Mouse (Mus musculus): ENCODE measurements around the gene Agpat2. TPM values are rescaled to one million over a fixed set of nuclear protein-coding genes. Genes with fewer than 3 reads are reported as not detected.
A peak's percentile ranks its signal among the peaks of the same experiment; 100 is the strongest.

Gene Agpat2
- polyA plus RNA-seq, 1 experiment from 2014 or later, result 79.9 TPM

DNA sequence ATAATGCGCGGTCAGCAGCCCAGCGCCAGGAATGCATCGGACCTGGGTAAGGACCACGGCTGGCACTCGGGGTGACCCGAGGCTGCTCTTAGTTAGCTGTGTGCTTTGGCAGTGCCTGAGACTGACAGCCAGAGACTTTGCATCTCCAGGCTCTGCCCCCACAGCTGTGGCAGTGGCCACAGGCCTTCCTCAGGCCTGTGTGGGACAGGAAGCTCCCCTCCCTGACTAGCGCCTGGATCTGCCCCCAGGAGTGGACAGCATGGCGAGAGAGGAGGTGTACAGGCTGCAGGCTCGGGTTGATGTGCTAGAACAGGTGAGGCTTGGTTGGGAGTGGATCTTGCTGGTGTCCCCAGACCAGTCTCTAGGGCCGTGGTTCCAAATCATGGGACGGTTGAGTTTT lies 12.8 kb downstream of the Agpat2 start:
- Histone ChIP-seq H3K27ac (no peak overlapping the region), H3K9ac (no peak overlapping the region), H3K9me3 (no peaks in the 10 kb centered on the region), H3K4me3 (replicated peaks) (no peak overlapping the region), H3K4me1 (replicated peaks) (peaks cover 14% of the 10 kb centered on the region), H3K4me2 (replicated peaks) (no peak overlapping the region), H3K27me3 (replicated peaks) (no peaks in the 10 kb centered on the region), H3K36me3 (peaks cover 13% of the 10 kb centered on the region)
- ATAC-seq, result no peak
- 84% methylated on average over 12 of the region's 12 CpGs for WGBS

- Histone ChIP-seq H3K4me2 (replicated peaks) (no peak overlapping the region), H3K36me3 (peaks cover 11% of the 10 kb centered on the region), H3K4me3 (replicated peaks) (no peak overlapping the region), H3K9ac (no peak overlapping the region), H3K27ac (no peak overlapping the region), H3K4me1 (replicated peaks) (peaks cover 17% of the 10 kb centered on the region), H3K27me3 (replicated peaks) (no peaks in the 10 kb centered on the region), H3K9me3 (no peaks in the 10 kb centered on the region)
- ATAC-seq, result no peak
- 85% methylated on average over 7 of the region's 7 CpGs for WGBS
Observed at GRCm38 (mm10) chr2:26590962-26591361, 13.3 kb downstream of the Agpat2 start.

DNA sequence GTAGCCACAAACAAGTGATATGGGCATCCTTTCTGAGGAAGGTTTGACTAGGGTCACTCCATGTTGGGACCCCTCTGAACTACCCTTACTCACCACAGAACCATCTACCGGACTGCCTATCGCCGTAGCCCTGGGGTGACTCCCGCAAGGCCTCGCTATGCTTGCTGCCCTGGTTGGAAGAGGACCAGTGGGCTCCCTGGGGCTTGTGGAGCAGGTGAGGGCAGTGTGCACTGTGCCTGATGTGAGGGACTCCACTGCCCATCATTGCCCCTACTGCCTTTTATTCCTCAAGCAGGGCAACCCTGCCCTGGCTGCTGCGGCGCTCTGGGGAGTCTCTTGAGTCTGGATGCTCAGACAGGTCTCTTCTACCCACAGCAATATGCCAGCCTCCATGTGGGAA lies 13.9 kb downstream of the Agpat2 start:
- Histone ChIP-seq H3K27me3 (replicated peaks) (no peaks in the 10 kb centered on the region), H3K4me3 (replicated peaks) (no peak overlapping the region), H3K27ac (no peak overlapping the region), H3K36me3 (peaks cover 9% of the 10 kb centered on the region), H3K4me1 (replicated peaks) (peaks cover 15% of the 10 kb centered on the region; the same call in 1 of the 2 replicates), H3K4me2 (replicated peaks) (0 out of 2 replicates have a peak overlapping the region, but pooled peaks have one; percentile 6), H3K9me3 (no peaks in the 10 kb centered on the region), H3K9ac (no peak overlapping the region)
- no peak for ATAC-seq
- 89% methylated on average over 7 of the region's 7 CpGs for WGBS

DNA sequence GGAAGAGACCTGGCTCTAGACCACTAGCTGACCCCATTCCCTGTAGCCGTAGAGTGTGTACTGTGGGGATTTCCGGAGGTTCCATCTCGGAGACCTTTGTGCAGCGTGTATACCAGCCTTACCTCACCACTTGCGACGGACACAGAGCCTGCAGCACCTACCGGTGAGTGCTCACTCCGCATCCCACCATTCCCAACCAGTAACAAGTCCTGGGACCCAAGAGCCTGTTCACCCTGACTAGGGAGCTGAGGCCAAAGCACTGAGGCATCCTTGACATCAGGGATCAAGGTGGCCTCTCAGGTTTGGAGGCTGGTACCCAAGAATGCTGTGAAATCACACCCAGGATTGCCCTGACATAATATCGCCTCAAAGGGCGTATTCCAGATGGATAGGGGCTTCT lies 14.9 kb downstream of the Agpat2 start:
- Histone ChIP-seq H3K4me1 (replicated peaks) (peaks cover 14% of the 10 kb centered on the region; the same call in 1 of the 2 replicates), H3K4me2 (replicated peaks) (0 out of 2 replicates have a peak overlapping the region, but pooled peaks have one; percentile 85), H3K36me3 (peaks cover 9% of the 10 kb centered on the region; the same call in 1 of the 2 replicates), H3K27ac (no peak overlapping the region), H3K9ac (no peak overlapping the region), H3K27me3 (replicated peaks) (no peaks in the 10 kb centered on the region), H3K9me3 (no peaks in the 10 kb centered on the region), H3K4me3 (replicated peaks) (peak overlapping the region; percentile 2; the same call in 1 of the 2 replicates)
- 85% methylated on average over 10 of the region's 10 CpGs for WGBS
- ATAC-seq, result no peak

GRCm38 (mm10) chr2:26588573-26588972 lies 15.6 kb downstream of the Agpat2 start:
- ATAC-seq, result no peak
- peaks cover 16% of the 10 kb centered on the region; the same call in 1 of the 2 replicates for H3K4me1 ChIP-seq (replicated peaks)
- H3K9ac ChIP-seq, result 0 out of 2 replicates have a peak overlapping the region, but pooled peaks have one; percentile 11
- peak overlapping the region; percentile 85 for H3K4me2 ChIP-seq (replicated peaks)
- no peaks in the 10 kb centered on the region for H3K9me3 ChIP-seq
- H3K36me3 ChIP-seq, result peaks cover 9% of the 10 kb centered on the region; the same call in 1 of the 2 replicates
- peak overlapping the region; percentile 6; the same call in 1 of the 2 replicates for H3K4me3 ChIP-seq (replicated peaks)
- no peaks in the 10 kb centered on the region for H3K27me3 ChIP-seq (replicated peaks)
- H3K27ac ChIP-seq, result no peak overlapping the region; the same call in 1 of the 2 replicates
- WGBS, result 39% methylated on average over 4 of the region's 4 CpGs

DNA sequence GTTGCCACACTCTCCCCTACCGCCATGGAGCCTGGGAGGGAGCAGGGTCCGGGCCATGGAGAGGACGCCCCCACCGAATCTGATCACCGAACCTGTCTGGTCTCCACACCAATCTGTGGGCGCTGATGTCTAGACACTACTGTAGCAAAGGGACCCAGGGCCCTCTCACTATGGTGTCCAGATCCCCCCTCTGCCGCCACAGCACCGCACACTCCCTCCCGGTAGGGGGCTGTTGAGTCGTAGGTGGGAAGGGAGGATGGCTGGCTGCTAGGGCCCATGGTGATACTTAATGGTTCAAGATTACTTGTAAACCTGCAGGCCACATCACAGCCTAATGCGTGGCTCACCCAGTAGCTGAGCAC lies 17.2 kb downstream of the Agpat2 start:
- ATAC-seq, result peak; percentile 41
- Histone ChIP-seq H3K27me3 (replicated peaks) (no peaks in the 10 kb centered on the region), H3K4me2 (replicated peaks) (peak overlapping the region; percentile 85), H3K9me3 (no peaks in the 10 kb centered on the region), H3K36me3 (no peaks in the 10 kb centered on the region; the same call in 1 of the 2 replicates), H3K9ac (peak overlapping the region; percentile 59), H3K27ac (peak overlapping the region; percentile 7; the same call in 1 of the 2 replicates), H3K4me3 (replicated peaks) (peak overlapping the region; percentile 65), H3K4me1 (replicated peaks) (peaks cover 19% of the 10 kb centered on the region; the same call in 1 of the 2 replicates)
- 4% methylated on average over 11 of the region's 11 CpGs for WGBS

- Histone ChIP-seq H3K27ac (peak within 1 kb of the TSS; percentile 7), H3K36me3 (no peaks in the 10 kb centered on the region; the same call in 1 of the 2 replicates), H3K4me2 (replicated peaks) (peak within 1 kb of the TSS; percentile 85), H3K4me1 (replicated peaks) (peaks cover 19% of the 10 kb centered on the region; the same call in 1 of the 2 replicates), H3K27me3 (replicated peaks) (no peaks in the 10 kb centered on the region), H3K4me3 (replicated peaks) (peak within 1 kb of the TSS; percentile 65), H3K9me3 (no peaks in the 10 kb centered on the region), H3K9ac (peak within 1 kb of the TSS; percentile 59)
- peak; percentile 81 for ATAC-seq
- WGBS, result under 1% methylated on average over 64 of the region's 65 CpGs
Observed at GRCm38 (mm10) chr2:26586294-26587043, 17.7 kb downstream of the Agpat2 start, which contains the start of gene Gm20532. Gene Gm20532 (plus strand): TSS chr2:26586639.

GRCm38 (mm10) chr2:26585713-26586112 lies 18.5 kb downstream of the Agpat2 start:
- no peak for ATAC-seq
- WGBS, result 59% methylated on average over 6 of the region's 6 CpGs
- H3K9ac ChIP-seq, result no peak overlapping the region
- H3K27ac ChIP-seq, result no peak overlapping the region; the same call in 1 of the 2 replicates
- H3K4me3 ChIP-seq (replicated peaks), result peak overlapping the region; percentile 65
- no peak overlapping the region for H3K4me2 ChIP-seq (replicated peaks)
- H3K9me3 ChIP-seq, result no peaks in the 10 kb centered on the region
- no peaks in the 10 kb centered on the region for H3K36me3 ChIP-seq
- no peaks in the 10 kb centered on the region for H3K27me3 ChIP-seq (replicated peaks)
- H3K4me1 ChIP-seq (replicated peaks), result peaks cover 19% of the 10 kb centered on the region; the same call in 1 of the 2 replicates

DNA sequence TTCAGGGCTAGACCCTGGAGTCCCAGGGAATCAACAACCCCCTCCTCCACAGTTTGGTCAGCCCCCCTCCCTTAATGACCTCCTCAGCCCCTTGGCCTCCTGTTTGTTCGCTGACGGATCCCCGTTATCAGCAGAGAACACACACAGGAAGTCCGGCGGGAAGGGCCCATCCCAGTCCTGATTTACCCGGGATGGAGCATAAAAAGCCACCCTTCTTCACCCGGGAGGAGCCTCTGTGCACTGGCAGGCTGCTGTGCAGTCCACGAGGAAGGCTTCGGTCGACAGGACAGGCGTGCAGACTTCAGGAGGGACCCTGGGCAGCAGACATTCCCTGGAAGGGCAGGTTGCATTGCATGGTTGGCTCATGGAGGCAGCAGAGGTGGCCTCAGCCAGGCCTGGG lies 20.6 kb downstream of the Agpat2 start:
- 28% methylated on average over 11 of the region's 11 CpGs for WGBS
- H3K36me3 ChIP-seq, result no peaks in the 10 kb centered on the region
- no peak for ATAC-seq
- H3K9me3 ChIP-seq, result no peaks in the 10 kb centered on the region
- H3K4me2 ChIP-seq (replicated peaks), result no peak overlapping the region
- 0 out of 2 replicates have a peak overlapping the region, but pooled peaks have one; percentile 17 for H3K27ac ChIP-seq
- no peaks in the 10 kb centered on the region for H3K27me3 ChIP-seq (replicated peaks)
- H3K9ac ChIP-seq, result peak overlapping the region; percentile 30
- peaks cover 19% of the 10 kb centered on the region; the same call in 1 of the 2 replicates for H3K4me1 ChIP-seq (replicated peaks)
- H3K4me3 ChIP-seq (replicated peaks), result peak overlapping the region; percentile 22

DNA sequence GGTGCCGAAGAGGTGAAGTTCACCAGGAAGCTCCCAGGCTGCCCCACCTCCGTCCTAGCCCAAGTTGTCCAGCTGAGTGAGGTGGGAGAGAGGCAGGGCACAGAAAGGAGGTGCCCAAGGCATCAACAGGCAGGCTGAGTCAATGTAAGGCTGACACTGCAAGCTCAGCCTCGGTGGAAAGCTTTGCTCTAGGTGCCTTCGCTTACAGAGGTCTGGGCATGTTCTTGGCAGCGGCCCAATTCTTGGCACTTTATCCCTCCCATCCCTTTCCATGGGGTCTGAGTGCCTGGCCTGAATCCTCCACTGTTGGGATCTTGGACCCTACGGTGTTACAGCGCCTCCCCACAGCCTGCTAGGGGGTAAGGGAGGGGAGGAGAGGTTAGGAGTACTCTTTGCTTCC lies 21.5 kb downstream of the Agpat2 start:
- H3K9ac ChIP-seq, result no peak overlapping the region
- 73% methylated on average over 7 of the region's 7 CpGs for WGBS

DNA sequence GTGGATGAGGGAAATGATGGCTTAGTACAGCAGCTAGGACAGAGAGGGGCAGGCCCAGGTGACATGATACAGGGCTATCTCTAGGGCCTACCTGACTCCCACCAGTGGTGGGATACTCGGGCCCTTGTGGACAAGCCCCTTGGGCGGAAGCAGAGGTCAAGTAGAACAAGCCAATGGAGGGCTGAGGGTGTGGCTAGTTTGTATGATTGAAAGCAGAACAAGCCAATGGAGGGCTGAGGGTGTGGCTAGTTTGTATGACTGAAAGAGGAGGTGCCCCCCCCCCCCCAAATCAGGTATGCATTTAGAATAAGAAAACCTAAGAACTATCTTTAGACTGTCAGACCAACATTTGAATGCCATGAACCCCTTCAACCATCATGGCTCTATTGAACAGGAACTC lies 22.0 kb downstream of the Agpat2 start:
- Histone ChIP-seq H3K27me3 (replicated peaks) (no peaks in the 10 kb centered on the region), H3K36me3 (no peaks in the 10 kb centered on the region), H3K9ac (no peak overlapping the region), H3K4me1 (replicated peaks) (peaks cover 17% of the 10 kb centered on the region; the same call in 1 of the 2 replicates), H3K4me3 (replicated peaks) (no peak overlapping the region), H3K4me2 (replicated peaks) (no peak overlapping the region), H3K27ac (peak overlapping the region; percentile 29; the same call in 1 of the 2 replicates), H3K9me3 (no peaks in the 10 kb centered on the region)
- WGBS, result 60% methylated on average over 2 of the region's 2 CpGs
- ATAC-seq, result no peak

More for the DNA sequence above, 21.5 kb downstream of the Agpat2 start:
- Histone ChIP-seq H3K27me3 (replicated peaks) (no peaks in the 10 kb centered on the region), H3K4me3 (replicated peaks) (no peak overlapping the region), H3K4me2 (replicated peaks) (no peak overlapping the region), H3K27ac (peak overlapping the region; percentile 29; the same call in 1 of the 2 replicates), H3K4me1 (replicated peaks) (peaks cover 19% of the 10 kb centered on the region; the same call in 1 of the 2 replicates), H3K9me3 (no peaks in the 10 kb centered on the region), H3K36me3 (no peaks in the 10 kb centered on the region)
- no peak for ATAC-seq

GRCm38 (mm10) chr2:26580751-26581150 lies 23.5 kb downstream of the Agpat2 start:
- no peak for ATAC-seq
- Histone ChIP-seq H3K4me3 (replicated peaks) (no peak overlapping the region), H3K4me1 (replicated peaks) (peaks cover 11% of the 10 kb centered on the region; the same call in 1 of the 2 replicates), H3K4me2 (replicated peaks) (no peak overlapping the region), H3K9me3 (no peaks in the 10 kb centered on the region), H3K27ac (no peak overlapping the region), H3K36me3 (no peaks in the 10 kb centered on the region), H3K9ac (no peak overlapping the region), H3K27me3 (replicated peaks) (no peaks in the 10 kb centered on the region)
- 84% methylated on average over 5 of the region's 5 CpGs for WGBS
